Mouse (Mus musculus): ENCODE measurements at regions not wholly inside any gene's neighbourhood (a gene's known extent, or its start where the extent isn't known, plus 50 kb on each side); places are given as distances from the start of the nearest gene placed in this dataset.

DNA sequence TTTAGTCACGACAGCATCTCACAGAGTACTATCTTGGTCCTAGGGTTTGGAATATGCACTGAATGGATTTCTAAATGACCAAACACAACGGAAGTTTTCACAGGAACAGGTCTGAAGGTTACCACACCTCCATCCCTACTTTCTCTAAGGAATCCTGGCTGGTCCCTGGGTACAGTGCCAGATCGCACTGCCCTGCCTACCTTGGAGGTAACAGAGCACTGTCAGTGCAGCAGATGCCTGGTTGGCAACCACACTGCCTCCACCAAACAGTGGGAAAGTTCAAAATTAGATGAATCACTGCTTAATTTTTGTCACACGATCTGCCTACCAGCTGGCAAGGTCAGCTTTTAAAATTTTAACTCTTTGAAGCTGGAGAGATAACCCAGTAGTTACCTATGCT is 111.6 kb downstream of the Kcnj2 start:
- TF ChIP-seq ZC3H11A (IDR thresholded peaks at IDR 0.05; ENCODE audit: low read depth, low read length) = no peak
- no peak for TF ChIP-seq TAL1 (IDR thresholded peaks at IDR 0.05; ENCODE audit: low read length)
- TF ChIP-seq HCFC1 (IDR thresholded peaks at IDR 0.05; ENCODE audit: low read depth, low read length) = no peak
- TF ChIP-seq MAX (IDR thresholded peaks at IDR 0.05; ENCODE audit: low read length) = no peak
- no peak for TF ChIP-seq ZMIZ1 (IDR thresholded peaks at IDR 0.05; ENCODE audit: low read depth, low read length)
- no peak for TF ChIP-seq MXI1 (IDR thresholded peaks at IDR 0.05; ENCODE audit: low read depth, low read length)
- Histone ChIP-seq H3K27me3 (ENCODE audit: control insufficient read depth in 1 of 2, insufficient read depth in 2 of 2, low read length in 2 of 2) (peaks cover 0 to 2% of the 10 kb centered on the region in 2 experiments; a peak in 2 of 4 replicates), H3K36me3 (ENCODE audit: control insufficient read depth in 1 of 2, insufficient read depth in 2 of 2, low read length in 2 of 2) (no peaks in the 10 kb centered on the region; a peak in 1 of 4 replicates), H3K9me3 (replicated peaks; ENCODE audit: insufficient read depth, low read length) (no peaks in the 10 kb centered on the region), H3K4me3 (ENCODE audit: control insufficient read depth in 1 of 2, insufficient read depth in 1 of 2, low read depth in 2 of 2, low read length in 2 of 2) (no peak overlapping the region), H3K4me1 (ENCODE audit: control insufficient read depth in 1 of 2, insufficient read depth in 2 of 2, low read length in 2 of 2) (no peaks in the 10 kb centered on the region), H3K79me2 (ENCODE audit: control insufficient read depth, insufficient read depth, low read length, poor library complexity) (no peaks in the 10 kb centered on the region), H3K27ac (ENCODE audit: control insufficient read depth, low read depth, low read length) (no peak overlapping the region), H3K9ac (ENCODE audit: control insufficient read depth, low read depth, low read length, poor library complexity, severe bottlenecking) (no peak overlapping the region)
- DNase-seq (ENCODE audit: low read depth, low spot score) = no peak

DNA sequence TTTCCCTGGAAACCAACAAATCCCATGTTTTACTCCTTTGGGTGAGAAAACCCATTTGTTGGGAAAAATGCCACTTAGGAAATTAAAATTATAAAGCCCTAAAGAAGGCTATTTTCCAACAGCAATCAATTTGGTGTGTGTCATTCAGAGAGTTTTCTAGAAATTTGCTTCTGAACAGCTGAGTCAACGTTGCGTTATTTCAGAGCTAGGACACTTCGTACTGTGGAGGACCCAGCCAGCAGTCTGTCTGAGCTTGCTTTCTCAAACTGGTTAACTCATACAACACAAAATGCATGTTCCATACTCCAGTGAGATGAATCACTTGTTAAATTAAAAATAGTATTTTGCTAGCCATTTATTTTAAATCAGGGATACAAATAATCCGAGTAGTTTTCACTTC is 131.5 kb downstream of the Kcnj2 start:
- H3K4me1 ChIP-seq (ENCODE audit: control insufficient read depth in 1 of 2, insufficient read depth in 2 of 2, low read length in 2 of 2) = no peaks in the 10 kb centered on the region
- H3K27me3 ChIP-seq (ENCODE audit: control insufficient read depth in 1 of 2, insufficient read depth in 2 of 2, low read length in 2 of 2) = no peaks in the 10 kb centered on the region
- H3K9me3 ChIP-seq (replicated peaks; ENCODE audit: insufficient read depth, low read length) = no peaks in the 10 kb centered on the region
- no peak for TF ChIP-seq TAL1 (IDR thresholded peaks at IDR 0.05; ENCODE audit: low read length)
- no peak for TF ChIP-seq ZNF384 (IDR thresholded peaks at IDR 0.05; ENCODE audit: low read depth, low read length)
- TF ChIP-seq POLR2AphosphoS2 (IDR thresholded peaks at IDR 0.05; ENCODE audit: low read length) = no peak
- no peak for TF ChIP-seq RAD21 (IDR thresholded peaks at IDR 0.05; ENCODE audit: low read depth, low read length)
- TF ChIP-seq RCOR1 (IDR thresholded peaks at IDR 0.05; ENCODE audit: low read depth, low read length) = no peak
- no peak for TF ChIP-seq CHD1 (IDR thresholded peaks at IDR 0.05; ENCODE audit: low read depth, low read length)
- TF ChIP-seq GABPA (IDR thresholded peaks at IDR 0.05; ENCODE audit: low read depth, low read length) = no peak
- no peak for TF ChIP-seq ELF1 (IDR thresholded peaks at IDR 0.05; ENCODE audit: low read depth, low read length)
- TF ChIP-seq BHLHE40 (IDR thresholded peaks at IDR 0.05; ENCODE audit: borderline replicate concordance, low read depth, low read length) = no peak
- no peak for TF ChIP-seq CHD2 (IDR thresholded peaks at IDR 0.05; ENCODE audit: low read length)
- no peak for TF ChIP-seq GATA1 (IDR thresholded peaks at IDR 0.05; ENCODE audit: low read depth, low read length)
- no peak for TF ChIP-seq TCF12 (IDR thresholded peaks at IDR 0.05; ENCODE audit: low read depth, low read length)
- no peak for TF ChIP-seq EP300 (IDR thresholded peaks at IDR 0.05; ENCODE audit: low read depth in 1 of 2, low read length in 2 of 2)
- H3K36me3 ChIP-seq (ENCODE audit: control insufficient read depth in 1 of 2, insufficient read depth in 2 of 2, low read length in 2 of 2) = no peaks in the 10 kb centered on the region
- H3K9ac ChIP-seq (ENCODE audit: control insufficient read depth, low read depth, low read length, poor library complexity, severe bottlenecking) = no peak overlapping the region
- H3K27ac ChIP-seq (ENCODE audit: control insufficient read depth, low read depth, low read length) = no peak overlapping the region
- DNase-seq (ENCODE audit: low read depth, low spot score) = no peak
- H3K4me3 ChIP-seq (ENCODE audit: control insufficient read depth in 1 of 2, insufficient read depth in 1 of 2, low read depth in 2 of 2, low read length in 2 of 2) = no peak overlapping the region
- no peaks in the 10 kb centered on the region for H3K79me2 ChIP-seq (ENCODE audit: control insufficient read depth, insufficient read depth, low read length, poor library complexity)
